Comparison of ENCODE assay signal across 8 mouse cellular contexts in the genomic region with DNA sequence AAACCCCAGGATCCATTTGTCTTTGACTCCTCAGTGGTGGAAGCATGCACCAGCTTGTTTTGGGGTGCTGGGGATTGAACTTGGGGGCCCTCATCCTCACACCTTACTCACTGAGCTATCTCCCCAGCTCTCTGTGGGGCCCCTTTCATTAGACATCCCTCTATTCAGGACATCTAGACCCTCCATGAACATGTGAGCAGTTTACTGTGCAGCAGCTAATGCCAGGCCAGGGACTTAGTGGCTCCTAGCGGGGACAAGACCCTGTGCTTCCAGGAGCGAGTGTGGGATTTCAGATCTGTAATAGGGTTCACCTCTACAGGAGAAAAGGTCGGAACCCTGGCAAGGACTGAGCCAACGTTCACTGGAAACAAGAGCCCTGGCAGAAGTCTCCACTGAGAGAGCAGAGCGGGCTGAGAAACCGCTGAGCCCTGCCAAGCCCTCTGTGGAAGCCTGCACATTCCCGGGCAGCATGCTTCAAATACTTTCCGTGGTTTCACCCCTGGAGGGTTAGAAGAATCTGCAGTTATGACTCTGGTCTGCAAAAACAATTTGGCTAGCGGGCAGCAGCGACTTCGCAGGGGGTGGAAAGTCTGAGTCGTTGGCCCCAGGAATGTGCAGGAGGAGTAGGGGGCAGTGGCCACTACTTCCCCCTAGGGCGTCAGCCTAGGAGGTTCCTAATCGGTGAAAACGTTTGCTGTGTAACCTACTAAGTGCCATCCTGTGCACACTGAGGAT.
DNase-seq lines count a peak whose midpoint lies in the region; ATAC-seq and TF ChIP-seq lines count a peak whose summit lies in the region.

No protein-coding gene starts in this region.

- 17% methylated on average over 15 of the region's 15 CpGs for WGBS in heart, embryonic 10.5 days
- 25% methylated on average over 15 of the region's 15 CpGs for WGBS in stomach, postnatal 0 days

- no peak overlapping the region for H3K9ac ChIP-seq in stomach, postnatal 0 days (ENCODE audit: low read length)

- peak overlapping the region; percentile 36 for H3K4me3 ChIP-seq in heart, embryonic 10.5 days
- no peak overlapping the region for H3K4me3 ChIP-seq in stomach, postnatal 0 days (ENCODE audit: low read depth, low read length)

- peak; percentile 35 for DNase-seq in urinary bladder, postnatal 25 days (ENCODE audit: low spot score)
- DNase-seq in urinary bladder, postnatal 10 days (ENCODE audit: low spot score), result no peak
- peak; percentile 90 for DNase-seq in heart, embryonic 10.5 days (ENCODE audit: low spot score)
- DNase-seq in kidney, postnatal 4 days, result peak; percentile 68 to 80
- DNase-seq in stomach, postnatal 0 days (ENCODE audit: low spot score), result peak; percentile 44
- no peak for DNase-seq in B cell, adult 2 months
- DNase-seq in layer of hippocampus, postnatal 10 days (ENCODE audit: low spot score in 2 of 2), result no peak
- DNase-seq in right cerebral cortex, adult 2 months (ENCODE audit: low spot score in 2 of 2), result no peak

- no peak overlapping the region for H3K4me2 ChIP-seq in stomach, postnatal 0 days (replicated peaks; ENCODE audit: low read depth)

- no peaks in the 10 kb centered on the region for H3K27me3 ChIP-seq in heart, embryonic 10.5 days (ENCODE audit: insufficient read depth, poor library complexity, severe bottlenecking)
- H3K27me3 ChIP-seq in stomach, postnatal 0 days (ENCODE audit: control insufficient read depth, insufficient read depth, low read length), result no peaks in the 10 kb centered on the region

- no peaks in the 10 kb centered on the region for H3K36me3 ChIP-seq in heart, embryonic 10.5 days
- H3K36me3 ChIP-seq in stomach, postnatal 0 days (ENCODE audit: control insufficient read depth, insufficient read depth, low read length), result no peaks in the 10 kb centered on the region

- ATAC-seq in stomach, postnatal 0 days (ENCODE audit: low FRiP score, low TSS enrichment), result peak; percentile 67; the same call in 1 of the 2 replicates

- peak overlapping the region; percentile 87 for H3K27ac ChIP-seq in heart, embryonic 10.5 days
- H3K27ac ChIP-seq in stomach, postnatal 0 days (replicated peaks), result peak overlapping the region; percentile 35; the same call in 1 of the 2 replicates

- peaks cover 32% of the 10 kb centered on the region for H3K4me1 ChIP-seq in heart, embryonic 10.5 days
- H3K4me1 ChIP-seq in stomach, postnatal 0 days (replicated peaks; ENCODE audit: control insufficient read depth, insufficient read depth), result no peaks in the 10 kb centered on the region; the same call in 1 of the 2 replicates

- TF ChIP-seq EP300 in stomach, postnatal 0 days (optimal IDR thresholded peaks at IDR 0.05), result no peak

- H3K9me3 ChIP-seq in heart, embryonic 10.5 days, result no peaks in the 10 kb centered on the region
- no peaks in the 10 kb centered on the region for H3K9me3 ChIP-seq in stomach, postnatal 0 days (ENCODE audit: control insufficient read depth, low read length)

- TF ChIP-seq CTCF in stomach, postnatal 0 days (IDR thresholded peaks at IDR 0.05; ENCODE audit: low read depth), result peak; percentile 5; the same call in 1 of the 2 replicates

Comparison
In these comparisons a context has a peak if more than half of its experiments do, and no peak if none do; other contexts are left out.
1. DNase-seq: peak in urinary bladder, postnatal 25 days (single experiment), heart, embryonic 10.5 days (single experiment), kidney, postnatal 4 days (2 of 2) and stomach, postnatal 0 days (single experiment); none in urinary bladder, postnatal 10 days (single experiment), B cell, adult 2 months (0 of 2), layer of hippocampus, postnatal 10 days (0 of 2) and right cerebral cortex, adult 2 months (0 of 2).